Mouse (Mus musculus) CH12.LX (cell line): ENCODE measurements around the gene Dpep1.

Source experiments
- CTCF ChIP-seq, 2 experiments: IDR thresholded peaks in 1 of 2; conservative IDR thresholded peaks in 1 of 2; 2 replicates each; pipeline ENCODE4 v1.5.1; 2011 to 2012; ENCODE audit warnings: low read depth in 2 of 2, low read length in 2 of 2, improper control_type of control experiment in 1 of 2, inconsistent platforms in 1 of 2, mild to moderate bottlenecking in 1 of 2, moderate library complexity in 1 of 2
- EP300 ChIP-seq: IDR thresholded peaks from 2 replicates; pipeline ENCODE4 v1.6.1; 2011; ENCODE audit warnings: low read length, improper control_type of control experiment
- ETS1 ChIP-seq: conservative IDR thresholded peaks from 2 replicates; pipeline ENCODE4 v1.6.1; 2012; ENCODE audit warnings: low read depth, mild to moderate bottlenecking, inconsistent platforms, low read length, improper control_type of control experiment, moderate library complexity
- JUN ChIP-seq: IDR thresholded peaks from 2 replicates; pipeline ENCODE4 v1.6.1; 2011; ENCODE audit warnings: low read depth, mild to moderate bottlenecking, low read length, improper control_type of control experiment, moderate library complexity; ENCODE audit not compliant: insufficient read depth
- KAT2A ChIP-seq: IDR thresholded peaks from 2 replicates; pipeline ENCODE4 v1.6.1; 2012; ENCODE audit warnings: low read length, improper control_type of control experiment, inconsistent platforms; ENCODE audit not compliant: insufficient replicate concordance
- POLR2A ChIP-seq: IDR thresholded peaks from 2 replicates; pipeline ENCODE4 v1.6.1; 2011; ENCODE audit warnings: low read depth, mild to moderate bottlenecking, improper control_type of control experiment, low read length

DNA sequence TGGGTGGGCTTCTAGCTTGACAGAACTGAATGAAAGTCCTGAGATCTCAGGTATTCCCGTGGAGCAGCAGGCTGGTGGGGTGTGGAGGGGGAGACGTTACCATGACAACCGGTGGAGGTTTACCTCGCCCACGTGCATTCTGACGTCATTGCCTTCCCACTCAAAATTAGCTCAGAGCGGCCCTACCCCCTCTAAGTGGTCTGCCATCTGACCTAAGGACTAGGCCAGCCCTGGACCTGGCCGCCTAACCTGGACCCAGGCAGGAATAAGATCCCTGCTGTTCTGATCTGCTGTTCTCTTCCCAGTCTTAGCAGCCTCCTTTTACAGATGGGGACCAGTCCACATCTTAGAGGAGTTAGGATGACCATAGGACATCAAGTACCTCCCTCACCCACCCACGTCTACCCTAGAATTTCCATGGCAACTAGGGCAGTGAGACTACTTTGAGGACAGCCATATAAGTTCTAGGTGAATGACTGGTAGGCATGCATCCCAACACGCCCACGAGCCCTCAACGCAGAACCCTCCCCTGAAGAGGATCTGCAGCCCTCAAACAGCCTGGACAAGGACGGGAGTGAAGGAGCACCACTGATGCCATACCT lies 49.0 kb downstream of the Dpep1 start:
- TF ChIP-seq CTCF (conservative IDR thresholded peaks at IDR 0.05 in 1 of 2, IDR thresholded peaks at IDR 0.05 in 1 of 2; ENCODE audit: low read depth in 2 of 2, low read length in 2 of 2) = no peak
- no peak for TF ChIP-seq ETS1
- no peak for TF ChIP-seq KAT2A
- TF ChIP-seq EP300 = no peak
- no peak for TF ChIP-seq JUN
- TF ChIP-seq POLR2A = no peak
